9 mouse cellular contexts compared by ENCODE assay signal in the genomic region with DNA sequence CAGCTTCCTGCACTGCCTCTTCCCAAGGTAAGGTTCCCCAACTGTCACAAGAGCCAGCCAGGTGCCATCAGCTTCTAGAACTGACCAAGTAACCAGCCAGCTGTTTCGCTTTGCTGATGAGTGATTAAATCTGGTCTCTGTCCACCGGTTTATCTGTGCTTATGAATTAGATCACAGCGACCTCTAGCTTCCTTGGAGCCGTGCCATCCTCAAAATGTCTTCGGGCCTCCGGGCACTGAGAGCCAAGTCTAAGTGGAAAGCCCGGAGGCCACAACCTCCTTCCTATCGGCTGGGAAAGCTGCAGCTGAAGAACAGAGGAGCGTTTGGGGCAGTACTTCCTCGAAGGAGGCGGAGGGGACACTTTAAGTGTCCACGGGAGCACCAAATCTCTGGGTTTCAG.
A peak's percentile ranks its signal among the peaks of the same experiment; 100 is the strongest.
DNase-seq lines count a peak whose midpoint lies in the region; ATAC-seq and TF ChIP-seq lines count a peak whose summit lies in the region.
"Had no signal": no experiment of that assay in that cellular context is flagged by ENCODE, and none has a peak within 500 bp of the region (broad histone marks: within the 10 kb centered on the region; RNA-seq: fewer than 3 reads in every experiment).

No protein-coding gene starts in this region.

- H3K36me3 ChIP-seq in hindbrain, postnatal 0 days (ENCODE audit: insufficient read depth, low read length) = no peaks in the 10 kb centered on the region
- H3K36me3 ChIP-seq in hindbrain, embryonic 16.5 days (ENCODE audit: control insufficient read depth, insufficient read depth, low read length) = no peaks in the 10 kb centered on the region
- H3K36me3 ChIP-seq in midbrain, embryonic 13.5 days = no peaks in the 10 kb centered on the region

- no peak overlapping the region for H3K4me3 ChIP-seq in hindbrain, postnatal 0 days (ENCODE audit: low read length)
- no peak overlapping the region for H3K4me3 ChIP-seq in hindbrain, embryonic 16.5 days (ENCODE audit: low read length)
- H3K4me3 ChIP-seq in gastrocnemius, adult 2 months = peak overlapping the region; percentile 23
- H3K4me3 ChIP-seq in midbrain, embryonic 13.5 days (replicated peaks) = no peak overlapping the region

- no peak overlapping the region for H3K4me2 ChIP-seq in hindbrain, postnatal 0 days (ENCODE audit: low read depth, low read length)
- H3K4me2 ChIP-seq in hindbrain, embryonic 16.5 days (ENCODE audit: low read length) = no peak overlapping the region
- H3K4me2 ChIP-seq in midbrain, embryonic 13.5 days (replicated peaks) = no peak overlapping the region

- TF ChIP-seq CTCF in hindbrain, postnatal 0 days (IDR thresholded peaks at IDR 0.05; ENCODE audit: low read depth) = peak; percentile 27; the same call in 1 of the 2 replicates
- TF ChIP-seq CTCF in gastrocnemius, adult 2 months (IDR thresholded peaks at IDR 0.05) = peak; percentile 45

- no peak overlapping the region for H3K9ac ChIP-seq in hindbrain, postnatal 0 days (replicated peaks; ENCODE audit: low read length)
- H3K9ac ChIP-seq in hindbrain, embryonic 16.5 days (ENCODE audit: low read depth, low read length) = no peak overlapping the region
- H3K9ac ChIP-seq in midbrain, embryonic 13.5 days (replicated peaks) = no peak overlapping the region

- H3K27ac ChIP-seq in hindbrain, postnatal 0 days = no peak overlapping the region
- H3K27ac ChIP-seq in hindbrain, embryonic 16.5 days (ENCODE audit: low read depth, low read length) = no peak overlapping the region
- H3K27ac ChIP-seq in gastrocnemius, adult 2 months = peak overlapping the region; percentile 70
- H3K27ac ChIP-seq in midbrain, embryonic 13.5 days = no peak overlapping the region

- peak; percentile 66 for DNase-seq in hindbrain, postnatal 0 days (ENCODE audit: low spot score)
- peak; percentile 72 for DNase-seq in gastrocnemius, adult 2 months
- DNase-seq in heart, postnatal 4 days = peak; percentile 80
- DNase-seq in skeletal muscle tissue, adult 2 months (ENCODE audit: low read depth, low spot score) = peak; percentile 64
- DNase-seq in urinary bladder, postnatal 25 days (ENCODE audit: low spot score) = no peak
- no peak for DNase-seq in layer of hippocampus, postnatal 14 days (ENCODE audit: low spot score in 2 of 2)
- DNase-seq: right cerebral cortex, postnatal 14 days had no signal

- ATAC-seq in hindbrain, postnatal 0 days = no peak
- no peak for ATAC-seq in hindbrain, embryonic 16.5 days
- ATAC-seq in midbrain, embryonic 13.5 days = no peak

- no peaks in the 10 kb centered on the region for H3K9me3 ChIP-seq in hindbrain, postnatal 0 days (ENCODE audit: low read length)
- H3K9me3 ChIP-seq in hindbrain, embryonic 16.5 days (ENCODE audit: control insufficient read depth, low read length) = no peaks in the 10 kb centered on the region
- no peaks in the 10 kb centered on the region for H3K9me3 ChIP-seq in midbrain, embryonic 13.5 days

- intact Hi-C loops in gastrocnemius, adult 2 months (cut with DNase I) = loop anchor here (5.0 kb wide), 1 partner anchor 96 kb away; a partner anchor contains a TSS

- H3K27me3 ChIP-seq in hindbrain, postnatal 0 days (ENCODE audit: insufficient read depth, low read length) = no peaks in the 10 kb centered on the region
- H3K27me3 ChIP-seq in hindbrain, embryonic 16.5 days (replicated peaks; ENCODE audit: control insufficient read depth, insufficient read depth, low read length) = no peaks in the 10 kb centered on the region
- H3K27me3 ChIP-seq in midbrain, embryonic 13.5 days = no peaks in the 10 kb centered on the region

- H3K4me1 ChIP-seq in hindbrain, postnatal 0 days (ENCODE audit: insufficient read depth, low read length) = no peaks in the 10 kb centered on the region
- peaks cover 11% of the 10 kb centered on the region for H3K4me1 ChIP-seq in hindbrain, embryonic 16.5 days (ENCODE audit: control insufficient read depth, insufficient read depth, low read depth, low read length)
- H3K4me1 ChIP-seq in midbrain, embryonic 13.5 days (replicated peaks) = peaks cover 31% of the 10 kb centered on the region

- 67% methylated on average over 12 of the region's 12 CpGs for WGBS in hindbrain, postnatal 0 days
- WGBS in hindbrain, embryonic 16.5 days = 73% methylated on average over 12 of the region's 12 CpGs
- WGBS in midbrain, embryonic 13.5 days = 84% methylated on average over 12 of the region's 12 CpGs

Comparison
In these comparisons a context has a peak if more than half of its experiments do, and no peak if none do; other contexts are left out.
1. DNase-seq: peak in hindbrain, postnatal 0 days (single experiment), gastrocnemius, adult 2 months (single experiment), heart, postnatal 4 days (single experiment) and skeletal muscle tissue, adult 2 months (single experiment); none in urinary bladder, postnatal 25 days (single experiment) and layer of hippocampus, postnatal 14 days (0 of 2).